Mouse (Mus musculus) mesoderm, embryonic 11.5 days (tissue): Measurements from ENCODE around the gene Tmem44.
A peak's percentile ranks its signal among the peaks of the same experiment; 100 is the strongest.

Experiments
- DNase-seq: peaks from one replicate; pipeline ENCODE4 v3.0.0-alpha.2; 2012; ENCODE audit warnings: low read depth, low spot score

The Tmem44 gene

GRCm38 (mm10) chr16:30552621-30553338, 2.1 kb upstream of the Tmem44 start:
- no peak for DNase-seq

GRCm38 (mm10) chr16:30549966-30550747, 485 bp downstream of the Tmem44 start:
- peak; percentile 83 for DNase-seq

- DNase-seq: no peak
Observed at GRCm38 (mm10) chr16:30549516-30549915, 1.1 kb downstream of the Tmem44 start.

- DNase-seq: no peak
Observed at GRCm38 (mm10) chr16:30548291-30548690, 2.4 kb downstream of the Tmem44 start.

GRCm38 (mm10) chr16:30544693-30545092, 5.9 kb downstream of the Tmem44 start:
- DNase-seq: no peak

GRCm38 (mm10) chr16:30543386-30543785, 7.3 kb downstream of the Tmem44 start:
- DNase-seq: no peak

GRCm38 (mm10) chr16:30542826-30543225, 7.8 kb downstream of the Tmem44 start:
- no peak for DNase-seq

- no peak for DNase-seq
Observed at GRCm38 (mm10) chr16:30540107-30541001, 10.3 kb downstream of the Tmem44 start.

GRCm38 (mm10) chr16:30539433-30539832, 11.2 kb downstream of the Tmem44 start:
- peak; percentile 73 for DNase-seq

GRCm38 (mm10) chr16:30535075-30535474, 15.6 kb downstream of the Tmem44 start:
- DNase-seq: no peak

GRCm38 (mm10) chr16:30533592-30533991, 17.1 kb downstream of the Tmem44 start:
- DNase-seq: no peak

GRCm38 (mm10) chr16:30532929-30533328, 17.7 kb downstream of the Tmem44 start:
- DNase-seq: no peak

- peak; percentile 69 for DNase-seq
Observed at GRCm38 (mm10) chr16:30531761-30532406, 18.8 kb downstream of the Tmem44 start.

GRCm38 (mm10) chr16:30530815-30531214, 19.8 kb downstream of the Tmem44 start:
- no peak for DNase-seq

- no peak for DNase-seq
Observed at GRCm38 (mm10) chr16:30528386-30528785, 22.3 kb downstream of the Tmem44 start.

- no peak for DNase-seq
Observed at GRCm38 (mm10) chr16:30527889-30528288, 22.8 kb downstream of the Tmem44 start.

- no peak for DNase-seq
Observed at GRCm38 (mm10) chr16:30525756-30526155, 24.9 kb downstream of the Tmem44 start.

GRCm38 (mm10) chr16:30524481-30524880, 26.2 kb downstream of the Tmem44 start:
- no peak for DNase-seq

GRCm38 (mm10) chr16:30522253-30522940, 28.2 kb downstream of the Tmem44 start:
- no peak for DNase-seq

GRCm38 (mm10) chr16:30521147-30521546, 29.5 kb downstream of the Tmem44 start:
- DNase-seq: no peak

- DNase-seq: peak; percentile 73
Observed at GRCm38 (mm10) chr16:30520361-30520823, 30.2 kb downstream of the Tmem44 start.
